Mouse (Mus musculus) limb, embryonic 15.5 days (tissue): ENCODE measurements around the gene Rtp3. TPM values are rescaled to one million over a fixed set of nuclear protein-coding genes. Genes with fewer than 3 reads are reported as not detected.

Source experiments
- ATAC-seq: fragments of 200-750 bp; cut with Nextera tagmentation; 2 replicates; pipeline ENCODE4 v1.8.0; 2017; ENCODE audit warnings: low read depth, moderate TSS enrichment; ENCODE audit not compliant: insufficient number of reproducible peaks, low FRiP score, low TSS enrichment
- H3K27ac ChIP-seq: fragments of 300-500 bp; sonication (generic); 2 replicates; pipeline ENCODE4 v1.5.1; 2015; ENCODE audit warnings: moderate library complexity, mild to moderate bottlenecking, inconsistent platforms
- H3K27me3 ChIP-seq: fragments of 300-500 bp; sonication (generic); 2 replicates; pipeline ENCODE4 v1.6.1; 2015; ENCODE audit warnings: inconsistent platforms
- H3K36me3 ChIP-seq: fragments of 300-500 bp; sonication (generic); 2 replicates; pipeline ENCODE4 v1.6.1; 2015; ENCODE audit warnings: inconsistent platforms
- H3K4me1 ChIP-seq: fragments of 300-500 bp; sonication (generic); 2 replicates; pipeline ENCODE4 v1.6.1; 2015; ENCODE audit warnings: inconsistent platforms
- H3K4me2 ChIP-seq: fragments of 300-500 bp; sonication (generic); 2 replicates; pipeline ENCODE4 v1.6.1; 2015; ENCODE audit warnings: mild to moderate bottlenecking, inconsistent platforms
- H3K4me3 ChIP-seq: fragments of 300-500 bp; sonication (generic); 2 replicates; pipeline ENCODE4 v1.5.1; 2015; ENCODE audit warnings: mild to moderate bottlenecking, inconsistent platforms
- H3K9ac ChIP-seq: fragments of 300-500 bp; sonication (generic); 2 replicates; pipeline ENCODE4 v1.6.1; 2015; ENCODE audit warnings: inconsistent platforms
- H3K9me3 ChIP-seq: fragments of 300-500 bp; sonication (generic); 2 replicates; pipeline ENCODE4 v1.6.1; 2016; ENCODE audit warnings: inconsistent platforms
- WGBS: fragments of 180-500 bp; shearing (Covaris S2); methylation state at CpG from one replicate; pipeline ENCODE4 v1.1.7; 2015; 5-methylcytosine and 5-hydroxymethylcytosine counted together
- polyA plus RNA-seq: library from polyadenylated mRNA; unstranded; fragments of >200 nt; fragmentation: Nextera tagmentation; extraction: Ambion mirVana; gene quantifications from 2 replicates; pipeline ENCODE4 v1.2.1, GENCODE M21; 2015

The Rtp3 gene
- polyA plus RNA-seq, 1 experiment from 2014 or later: not detected

- Histone ChIP-seq H3K36me3 (no peaks in the 10 kb centered on the region), H3K4me1 (peaks cover 10% of the 10 kb centered on the region), H3K4me2 (no peak overlapping the region), H3K4me3 (no peak overlapping the region), H3K9me3 (no peaks in the 10 kb centered on the region), H3K9ac (no peak overlapping the region), H3K27me3 (peaks cover 52% of the 10 kb centered on the region), H3K27ac (no peak overlapping the region)
- 50% methylated on average over 6 of the region's 6 CpGs for WGBS
- ATAC-seq: no peak
These were observed 38.0 kb downstream of the Rtp3 start for GRCm38 (mm10) chr9:110952398-110952797.

DNA sequence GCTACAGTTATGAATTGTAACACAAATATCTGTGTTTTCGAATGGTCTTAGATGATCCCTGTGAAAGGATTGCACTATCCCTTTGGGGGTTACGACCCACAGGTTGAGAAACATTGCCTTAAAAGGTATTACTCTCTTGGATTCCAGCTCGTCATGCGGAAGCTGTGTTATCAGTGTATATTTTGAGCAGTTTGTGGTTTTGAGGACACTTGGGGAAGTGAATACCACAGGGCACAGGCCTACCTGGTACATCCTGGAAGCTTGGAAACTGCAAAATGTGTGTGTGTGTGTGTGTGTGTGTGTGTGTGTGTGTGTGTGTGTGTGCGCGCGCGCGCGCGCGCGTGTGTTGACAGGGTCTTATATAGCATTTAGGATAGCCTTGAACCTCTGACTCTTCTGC lies 38.5 kb downstream of the Rtp3 start:
- no peak overlapping the region for H3K27ac ChIP-seq
- H3K4me3 ChIP-seq: no peak overlapping the region
- no peak for ATAC-seq
- no peaks in the 10 kb centered on the region for H3K36me3 ChIP-seq
- no peak overlapping the region for H3K4me2 ChIP-seq
- no peaks in the 10 kb centered on the region for H3K9me3 ChIP-seq
- WGBS: 93% methylated on average over 13 of the region's 13 CpGs
- no peak overlapping the region for H3K9ac ChIP-seq
- peaks cover 58% of the 10 kb centered on the region for H3K27me3 ChIP-seq
- H3K4me1 ChIP-seq: peaks cover 13% of the 10 kb centered on the region

- Histone ChIP-seq H3K9ac (no peak within 1 kb of the TSS), H3K36me3 (no peaks in the 10 kb centered on the region), H3K4me1 (peaks cover 18% of the 10 kb centered on the region), H3K9me3 (no peaks in the 10 kb centered on the region), H3K27me3 (peaks cover 62% of the 10 kb centered on the region), H3K27ac (no peak within 1 kb of the TSS), H3K4me3 (no peak within 1 kb of the TSS), H3K4me2 (no peak within 1 kb of the TSS)
- ATAC-seq: no peak
- 91% methylated on average over 11 of the region's 11 CpGs for WGBS
These were observed 39.0 kb downstream of the Rtp3 start, which contains the start of gene Lrrc2 for GRCm38 (mm10) chr9:110951397-110951796. Lrrc2 (plus strand) TSS chr9:110951545.

DNA sequence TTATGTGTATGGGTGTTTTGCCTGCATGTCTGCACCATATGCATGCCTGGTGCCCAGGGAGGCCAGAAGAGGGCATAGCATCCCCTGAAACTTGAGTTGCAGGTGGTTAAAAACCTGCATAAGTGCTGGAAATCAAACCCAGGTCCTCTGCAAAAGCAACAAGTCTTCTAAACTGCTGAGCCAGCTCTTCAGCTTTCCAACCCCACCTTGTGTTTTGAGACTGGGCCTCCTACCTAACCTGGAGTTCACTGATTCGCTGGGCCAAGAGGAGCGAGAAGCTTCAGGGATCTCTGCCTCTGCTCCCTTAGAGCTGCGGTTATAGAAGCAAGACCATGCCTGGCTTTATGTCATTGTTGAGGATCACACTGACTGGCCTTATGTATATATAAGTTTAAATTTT lies 40.3 kb downstream of the Rtp3 start:
- Histone ChIP-seq H3K4me2 (no peak overlapping the region), H3K27ac (no peak overlapping the region), H3K9me3 (no peaks in the 10 kb centered on the region), H3K27me3 (peaks cover 62% of the 10 kb centered on the region), H3K9ac (no peak overlapping the region), H3K4me1 (peaks cover 27% of the 10 kb centered on the region), H3K36me3 (no peaks in the 10 kb centered on the region), H3K4me3 (no peak overlapping the region)
- 91% methylated on average over 3 of the region's 3 CpGs for WGBS
- ATAC-seq: no peak

- Histone ChIP-seq H3K4me2 (no peak overlapping the region), H3K27me3 (peaks cover 62% of the 10 kb centered on the region), H3K36me3 (no peaks in the 10 kb centered on the region), H3K27ac (no peak overlapping the region), H3K9me3 (no peaks in the 10 kb centered on the region), H3K4me3 (no peak overlapping the region), H3K4me1 (peaks cover 29% of the 10 kb centered on the region), H3K9ac (no peak overlapping the region)
- ATAC-seq: no peak
- WGBS: 53% methylated on average over 8 of the region's 8 CpGs
These were observed 41.5 kb downstream of the Rtp3 start for GRCm38 (mm10) chr9:110948813-110949310.

- ATAC-seq: no peak
- peaks cover 23% of the 10 kb centered on the region for H3K4me1 ChIP-seq
- H3K27ac ChIP-seq: no peak overlapping the region
- no peaks in the 10 kb centered on the region for H3K36me3 ChIP-seq
- WGBS: 48% methylated on average over 6 of the region's 6 CpGs
- peaks cover 54% of the 10 kb centered on the region for H3K27me3 ChIP-seq
- no peak overlapping the region for H3K4me3 ChIP-seq
- no peaks in the 10 kb centered on the region for H3K9me3 ChIP-seq
- no peak overlapping the region for H3K9ac ChIP-seq
- H3K4me2 ChIP-seq: no peak overlapping the region
These were observed 42.5 kb downstream of the Rtp3 start for GRCm38 (mm10) chr9:110947900-110948299.

- Histone ChIP-seq H3K36me3 (no peaks in the 10 kb centered on the region), H3K4me1 (peaks cover 23% of the 10 kb centered on the region), H3K4me2 (no peak overlapping the region), H3K27me3 (peaks cover 48% of the 10 kb centered on the region), H3K9ac (no peak overlapping the region), H3K27ac (no peak overlapping the region), H3K9me3 (no peaks in the 10 kb centered on the region), H3K4me3 (no peak overlapping the region)
- 29% methylated on average over 6 of the region's 6 CpGs for WGBS
- ATAC-seq: no peak
These were observed 43.1 kb downstream of the Rtp3 start for GRCm38 (mm10) chr9:110947261-110947661.

DNA sequence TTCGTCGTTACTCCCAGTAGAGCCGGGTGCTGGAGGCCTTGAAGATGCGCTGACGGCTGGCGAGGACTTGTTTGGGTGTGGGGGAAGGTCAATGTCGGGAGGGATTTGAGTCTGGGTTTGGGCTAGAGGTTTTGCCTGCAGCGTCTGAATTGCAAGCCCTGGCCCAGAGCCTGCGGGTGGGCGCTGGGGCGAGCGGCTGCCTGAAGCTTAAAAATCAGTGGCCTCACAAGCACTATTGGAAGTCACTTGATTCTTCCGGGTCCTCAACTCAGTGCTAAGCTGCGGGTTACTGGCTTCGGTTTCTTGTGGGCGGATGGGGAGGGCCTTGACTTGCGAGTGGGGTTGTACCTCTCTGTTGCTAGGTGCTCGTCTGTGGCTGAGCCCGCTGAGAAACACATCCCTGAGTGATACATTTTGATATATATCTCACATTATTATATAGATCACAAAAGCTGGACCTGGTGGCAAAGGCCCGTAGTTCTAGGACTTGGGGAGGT lies 43.8 kb downstream of the Rtp3 start:
- Histone ChIP-seq H3K9me3 (no peaks in the 10 kb centered on the region), H3K36me3 (no peaks in the 10 kb centered on the region), H3K4me2 (no peak overlapping the region), H3K27me3 (peaks cover 43% of the 10 kb centered on the region), H3K4me3 (no peak overlapping the region), H3K4me1 (peaks cover 23% of the 10 kb centered on the region), H3K9ac (no peak overlapping the region), H3K27ac (no peak overlapping the region)
- WGBS: 18% methylated on average over 20 of the region's 20 CpGs
- no peak for ATAC-seq

- Histone ChIP-seq H3K27ac (no peak within 1 kb of the TSS), H3K9me3 (no peaks in the 10 kb centered on the region), H3K27me3 (peaks cover 43% of the 10 kb centered on the region), H3K4me1 (peaks cover 23% of the 10 kb centered on the region), H3K4me3 (no peak within 1 kb of the TSS), H3K36me3 (no peaks in the 10 kb centered on the region), H3K9ac (no peak within 1 kb of the TSS), H3K4me2 (0 out of 2 replicates have a peak within 1 kb of the TSS, but pooled peaks have one; percentile 20)
- no peak for ATAC-seq
- 7% methylated on average over 11 of the region's 11 CpGs for WGBS
These were observed 44.5 kb downstream of the Rtp3 start, which contains the start of gene Tdgf1 for GRCm38 (mm10) chr9:110945926-110946325. Tdgf1 (minus strand) TSS chr9:110946158.

DNA sequence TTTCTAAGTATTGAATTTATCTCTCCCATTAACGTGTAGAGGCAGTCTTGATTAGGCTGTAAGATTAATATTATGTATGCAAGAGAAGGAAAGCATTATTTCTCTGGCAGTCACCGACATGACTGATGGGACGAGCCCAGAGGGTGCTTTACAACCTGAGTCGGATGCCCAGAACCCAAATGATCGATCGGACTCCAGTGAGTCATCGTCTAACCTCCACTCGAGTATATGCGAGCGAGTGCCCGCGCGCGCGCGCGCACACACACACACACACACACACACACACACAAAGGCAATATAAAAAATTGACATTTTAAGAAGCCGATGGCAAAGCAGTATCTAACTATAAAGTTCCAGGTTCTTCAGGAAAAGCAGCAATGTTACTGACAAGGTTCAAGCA lies 45.0 kb downstream of the Rtp3 start:
- Histone ChIP-seq H3K27me3 (peaks cover 43% of the 10 kb centered on the region), H3K27ac (no peak overlapping the region), H3K4me3 (no peak overlapping the region), H3K4me1 (peaks cover 23% of the 10 kb centered on the region), H3K9me3 (no peaks in the 10 kb centered on the region), H3K4me2 (0 out of 2 replicates have a peak overlapping the region, but pooled peaks have one; percentile 20), H3K36me3 (no peaks in the 10 kb centered on the region), H3K9ac (no peak overlapping the region)
- ATAC-seq: no peak
- 12% methylated on average over 18 of the region's 18 CpGs for WGBS

DNA sequence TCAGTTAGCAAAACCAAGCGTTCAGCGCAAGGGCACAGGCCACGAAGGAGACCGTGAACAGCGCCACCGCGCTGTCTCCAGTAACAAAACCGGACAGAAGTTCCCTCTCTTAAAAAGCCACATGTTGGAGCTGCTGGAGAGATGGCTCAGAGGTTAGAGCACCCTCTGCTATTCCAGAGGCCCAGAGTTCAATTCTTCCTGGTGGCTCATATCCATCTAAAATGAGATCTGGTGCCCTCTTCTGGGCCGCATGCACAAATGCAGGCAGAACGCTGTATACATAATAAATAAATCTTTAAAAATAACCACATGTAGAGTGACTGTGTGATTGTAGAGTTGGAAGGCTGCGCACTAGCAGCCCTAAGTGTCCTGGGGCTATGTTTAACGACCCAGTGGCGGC lies 46.1 kb downstream of the Rtp3 start:
- Histone ChIP-seq H3K27ac (no peak overlapping the region), H3K4me3 (no peak overlapping the region), H3K36me3 (no peaks in the 10 kb centered on the region), H3K9me3 (no peaks in the 10 kb centered on the region), H3K9ac (no peak overlapping the region), H3K27me3 (peaks cover 43% of the 10 kb centered on the region), H3K4me2 (no peak overlapping the region), H3K4me1 (peaks cover 23% of the 10 kb centered on the region)
- no peak for ATAC-seq
- 33% methylated on average over 13 of the region's 13 CpGs for WGBS

GRCm38 (mm10) chr9:110937506-110938490 lies 52.6 kb downstream of the Rtp3 start:
- H3K9ac ChIP-seq: no peak overlapping the region

More at GRCm38 (mm10) chr9:110937506-110938490, 52.6 kb downstream of the Rtp3 start:
- no peak overlapping the region for H3K4me3 ChIP-seq
- no peak overlapping the region for H3K27ac ChIP-seq
- ATAC-seq: no peak
- no peaks in the 10 kb centered on the region for H3K9me3 ChIP-seq
- H3K4me2 ChIP-seq: no peak overlapping the region
- H3K27me3 ChIP-seq: no peaks in the 10 kb centered on the region
- H3K36me3 ChIP-seq: no peaks in the 10 kb centered on the region
- H3K4me1 ChIP-seq: no peaks in the 10 kb centered on the region
- WGBS: 70% methylated on average over 12 of the region's 12 CpGs
